Mouse (Mus musculus) kidney, postnatal 25 days (tissue): ENCODE measurements around the gene Adam12.

ENCODE experiments used
- DNase-seq, 2 experiments: peaks; one replicate each; pipeline ENCODE4 v3.0.0; 2021; ENCODE audit warnings: mixed read lengths in 2 of 2

The Adam12 gene

GRCm38 (mm10) chr7:134079980-134080725, 151.8 kb downstream of the Adam12 start:
- DNase-seq, result peak in 1 of 2 experiments; percentile 26

DNA sequence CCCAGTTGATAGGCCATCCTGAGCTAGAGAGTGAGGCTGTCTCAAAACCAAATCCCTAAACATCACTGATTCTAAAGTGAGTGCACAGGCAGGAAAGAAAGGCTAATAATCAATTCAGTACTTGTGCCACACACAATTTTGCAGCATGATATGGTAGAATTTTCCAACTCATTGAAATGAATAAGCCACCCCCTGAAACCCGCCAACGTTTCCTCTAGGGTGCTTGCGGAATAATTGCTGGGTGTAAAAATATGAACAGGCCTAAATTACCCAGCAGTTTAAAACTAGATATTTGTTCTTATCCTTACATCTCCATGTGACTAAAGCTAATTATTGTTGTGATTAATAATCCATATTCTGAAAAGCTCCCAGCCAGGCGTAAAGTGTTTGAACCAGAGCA, 154.3 kb downstream of the Adam12 start:
- no peak for DNase-seq

GRCm38 (mm10) chr7:134073011-134073410, 158.9 kb downstream of the Adam12 start:
- DNase-seq, result no peak

DNA sequence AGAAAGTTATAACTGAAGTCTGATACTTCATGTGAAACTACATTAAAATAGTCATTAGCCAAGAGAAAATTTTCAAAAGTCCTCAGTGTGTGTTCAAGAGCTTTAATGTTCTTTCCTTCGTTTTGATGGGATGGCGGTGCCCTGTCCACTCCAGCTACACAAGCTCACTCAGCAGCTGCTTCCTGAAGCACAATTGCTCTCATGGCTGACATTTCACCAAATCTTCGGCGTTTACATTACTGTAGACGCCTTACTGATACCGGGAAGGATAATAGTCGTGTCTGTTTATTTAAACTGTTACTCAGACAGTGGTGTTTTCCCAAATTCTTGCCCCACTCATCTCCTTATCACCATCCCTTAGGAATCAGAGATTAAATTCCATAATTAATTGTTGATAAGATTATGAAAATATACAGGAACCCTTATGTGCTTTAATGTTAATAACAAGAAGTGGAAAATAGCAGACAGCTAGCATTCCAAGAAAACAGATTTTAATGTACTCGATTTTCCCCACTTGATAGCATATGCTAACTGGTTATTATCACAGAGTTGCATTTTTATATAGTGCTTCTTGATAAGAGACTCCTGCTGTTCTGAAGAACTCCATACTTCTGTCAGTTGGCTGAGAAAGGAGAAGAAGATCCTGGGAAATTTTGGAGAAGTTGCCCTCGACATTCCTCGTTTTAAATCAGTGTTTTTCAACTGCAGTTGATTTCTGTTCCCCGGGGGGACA, 160.6 kb downstream of the Adam12 start:
- DNase-seq, result no peak

- DNase-seq, result no peak
Observed at GRCm38 (mm10) chr7:134062629-134063028, 169.3 kb downstream of the Adam12 start.

GRCm38 (mm10) chr7:134052486-134052885, 179.5 kb downstream of the Adam12 start:
- DNase-seq, result no peak

DNA sequence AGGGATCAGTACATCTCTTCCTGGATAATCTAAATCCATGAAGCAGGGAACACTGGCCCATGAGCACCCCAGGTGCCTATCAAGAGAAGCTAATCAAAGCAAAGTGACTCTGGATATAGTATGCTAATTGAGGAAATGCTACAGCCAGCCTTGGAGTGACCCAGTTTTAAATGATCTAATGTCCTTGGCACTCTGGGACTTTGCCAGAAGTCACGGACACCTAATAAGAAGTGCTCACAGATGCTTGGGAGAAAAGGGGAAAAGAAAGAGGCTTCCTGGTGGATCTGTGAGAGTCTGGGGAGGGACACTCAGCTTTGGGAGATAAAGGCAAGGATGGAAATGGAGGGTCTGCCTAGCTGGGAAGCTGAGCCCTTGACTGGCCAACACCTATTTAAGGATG, 181.6 kb downstream of the Adam12 start:
- DNase-seq, result peak in 1 of 2 experiments; percentile 28

GRCm38 (mm10) chr7:134046376-134046775, 185.6 kb downstream of the Adam12 start:
- no peak for DNase-seq

DNA sequence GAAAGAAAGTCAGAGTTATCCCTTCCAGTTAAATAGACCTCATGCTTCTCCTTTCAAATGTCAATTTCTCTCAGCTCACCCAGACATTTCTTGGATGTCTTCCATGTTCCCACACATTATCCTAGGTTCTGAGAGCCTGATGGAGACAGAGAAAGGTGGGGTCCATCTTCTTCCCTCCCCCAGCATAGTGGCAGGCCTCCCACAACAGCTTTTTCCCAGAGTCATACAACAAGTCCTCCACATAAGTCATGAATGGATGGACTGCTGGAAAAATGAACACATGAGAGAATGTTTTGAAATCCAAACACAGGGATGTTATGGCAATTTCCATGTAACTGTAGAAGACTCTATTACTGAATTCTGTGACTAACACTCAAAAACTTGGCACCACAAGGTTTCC, 188.4 kb downstream of the Adam12 start:
- no peak for DNase-seq

- DNase-seq, result no peak
Observed at GRCm38 (mm10) chr7:134042614-134043013, 189.3 kb downstream of the Adam12 start.

GRCm38 (mm10) chr7:134033939-134034338, 198.0 kb downstream of the Adam12 start:
- DNase-seq, result no peak

DNA sequence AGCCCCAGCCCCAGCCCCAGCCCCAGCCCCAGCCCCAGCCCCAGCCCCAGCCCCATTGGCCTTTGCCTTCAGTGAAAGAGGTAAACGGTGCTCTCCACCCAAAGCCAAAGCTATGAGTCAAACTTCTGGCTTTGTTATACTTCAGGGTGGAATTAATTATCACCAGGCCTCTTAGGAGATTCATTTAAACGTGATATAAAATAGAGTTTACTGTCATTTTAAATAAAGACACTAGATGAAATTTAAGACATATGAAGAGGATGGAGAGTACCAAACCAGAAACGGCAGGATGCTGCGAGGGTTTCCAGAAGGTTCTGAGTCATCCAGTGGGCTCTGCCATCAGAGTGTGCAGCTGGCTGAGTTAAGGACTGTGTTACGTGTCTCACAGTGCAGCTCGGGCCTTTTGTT, 199.0 kb downstream of the Adam12 start:
- no peak for DNase-seq

- no peak for DNase-seq
Observed at GRCm38 (mm10) chr7:134031787-134032186, 200.2 kb downstream of the Adam12 start.

- no peak for DNase-seq
Observed at GRCm38 (mm10) chr7:134031256-134031655, 200.7 kb downstream of the Adam12 start.

DNA sequence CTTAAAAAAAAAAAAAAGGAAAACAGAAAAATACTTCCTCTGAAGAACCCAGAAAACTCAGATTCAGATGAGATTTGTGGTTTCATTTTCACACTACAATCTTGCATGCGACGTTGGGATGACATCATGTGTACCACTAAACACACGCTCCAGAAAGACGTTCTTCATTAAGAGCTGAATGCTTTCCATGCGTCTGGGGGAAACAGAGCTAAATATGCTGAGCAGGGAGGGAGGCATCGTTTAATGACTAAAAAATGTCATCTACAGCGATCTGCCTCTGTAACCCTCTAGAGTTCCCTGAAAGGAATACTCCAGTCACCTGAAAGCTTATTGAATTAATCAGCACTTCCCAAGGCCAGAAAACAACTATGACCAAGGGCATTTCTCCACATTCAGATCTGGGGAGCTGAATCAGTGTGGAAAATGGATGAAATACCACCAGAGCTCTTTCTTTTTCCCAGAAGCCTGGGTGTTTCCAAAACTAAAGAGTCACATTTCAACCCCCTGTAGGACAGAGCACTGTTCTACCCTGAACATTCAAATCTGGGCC, 203.6 kb downstream of the Adam12 start:
- DNase-seq, result no peak

GRCm38 (mm10) chr7:134027020-134027415, 204.9 kb downstream of the Adam12 start:
- DNase-seq, result no peak

DNA sequence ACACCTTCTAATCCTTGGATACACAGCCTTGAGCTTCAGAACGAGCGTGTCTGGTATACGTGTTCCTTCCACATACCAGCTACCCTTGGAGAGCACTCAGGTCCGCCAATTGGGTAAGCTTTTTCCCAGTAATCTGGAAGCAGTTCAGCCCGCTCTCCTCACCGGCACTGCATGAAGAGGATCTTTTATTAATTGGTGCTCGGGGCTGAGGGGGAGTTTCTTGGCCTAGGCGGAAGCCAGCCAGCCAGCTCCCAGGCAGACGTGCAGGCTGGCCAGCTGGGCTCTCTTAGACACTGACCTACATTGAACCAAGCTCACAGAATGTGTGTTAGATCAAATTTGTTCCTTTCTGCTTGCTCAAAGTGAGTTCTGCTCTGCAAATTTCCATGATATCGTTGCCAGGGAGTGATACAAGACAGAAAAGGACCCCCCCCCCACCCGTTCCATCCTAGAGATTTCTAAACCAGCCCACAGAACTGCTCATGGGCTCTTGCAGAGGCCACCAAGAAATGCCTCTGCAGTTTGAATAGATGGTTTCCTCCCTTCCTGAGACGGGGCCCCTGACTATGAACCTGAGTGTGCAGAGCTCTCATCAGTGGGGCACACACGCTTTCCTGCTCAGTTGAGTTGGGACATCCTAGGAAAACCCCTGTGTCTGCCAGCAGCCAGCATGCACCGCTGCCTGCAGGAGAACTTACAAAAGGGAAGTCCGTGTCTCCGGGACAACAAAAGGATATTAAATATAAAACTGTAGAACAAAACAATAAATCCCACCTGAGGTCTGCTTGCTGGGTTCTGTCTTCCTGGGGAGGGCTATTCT, 205.5 kb downstream of the Adam12 start:
- DNase-seq, result peak; percentile 54 to 67

DNA sequence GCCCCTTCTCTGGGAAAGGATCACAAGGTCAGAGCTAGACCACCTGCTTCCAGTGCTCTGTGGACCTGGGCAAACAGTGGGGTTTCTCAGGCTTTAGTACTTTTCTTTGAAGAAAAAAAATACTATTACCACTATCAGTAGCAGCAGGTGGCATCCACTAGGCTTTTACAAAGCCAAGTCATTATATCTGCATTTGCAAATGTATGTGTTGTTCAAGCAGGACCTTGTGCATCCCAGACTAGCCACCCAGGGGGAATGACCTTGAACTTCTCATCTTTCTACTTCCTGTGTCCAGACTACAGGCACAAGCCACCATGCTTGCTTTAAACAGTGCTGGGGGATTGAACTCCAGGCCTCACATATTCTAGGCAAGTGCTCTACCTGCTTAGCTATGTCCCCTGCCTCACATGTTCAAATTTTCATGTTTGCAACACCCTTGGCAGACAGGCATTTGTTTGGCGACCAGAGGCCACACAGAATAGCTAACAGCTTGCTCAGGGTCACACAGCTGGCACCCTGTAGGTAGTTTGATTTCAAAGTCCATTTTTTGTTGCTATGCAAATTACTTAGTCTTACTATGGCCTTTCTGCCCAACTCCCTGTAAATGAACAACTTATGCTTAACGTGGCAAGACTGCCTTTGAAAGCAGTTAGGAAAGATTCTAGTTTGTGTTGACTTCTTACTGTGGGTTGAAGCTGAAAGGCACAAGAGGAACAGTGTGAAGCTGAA, 209.6 kb downstream of the Adam12 start:
- DNase-seq, result peak; percentile 15 to 65

DNA sequence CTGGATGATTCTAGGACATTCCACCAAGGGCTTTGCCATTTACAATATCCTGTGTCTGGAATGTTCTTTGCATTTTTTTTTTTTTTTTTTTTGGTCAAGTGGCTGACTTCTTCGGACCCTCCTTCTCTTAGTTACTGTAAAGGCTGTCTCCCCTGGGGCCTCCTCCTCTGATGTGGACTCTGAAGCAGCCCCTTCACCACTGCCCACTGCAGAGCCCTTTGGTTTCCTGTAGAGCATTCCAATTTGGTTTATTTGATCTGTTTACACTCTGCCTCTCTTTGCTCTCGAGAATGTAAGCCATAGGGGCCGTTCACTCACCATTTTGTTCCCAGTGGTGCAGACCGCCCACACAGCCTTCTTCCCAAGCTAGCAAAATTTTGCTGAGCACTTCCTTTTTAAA, 216.7 kb downstream of the Adam12 start:
- no peak for DNase-seq

GRCm38 (mm10) chr7:134014733-134015132, 217.2 kb downstream of the Adam12 start:
- DNase-seq, result no peak

- no peak for DNase-seq
Observed at GRCm38 (mm10) chr7:134009157-134009556, 222.8 kb downstream of the Adam12 start.

- no peak for DNase-seq
Observed at GRCm38 (mm10) chr7:134007942-134008361, 224.0 kb downstream of the Adam12 start.
